Mouse (Mus musculus) brain, embryonic 14.5 days (tissue): ENCODE measurements around the gene Usp22. TPM values are rescaled to one million over a fixed set of nuclear protein-coding genes. Genes with fewer than 3 reads are reported as not detected.
"Not testable (repeated sequence)": the region's sequence is repeated elsewhere in the genome, so short reads cannot be mapped to it uniquely, and the experiment has no call there.

ENCODE experiments used
- DNase-seq: peaks from one replicate; pipeline ENCODE4 v3.0.0-alpha.2; 2011; ENCODE audit warnings: low read depth
- CTCF ChIP-seq: fragments of 200-500 bp; IDR thresholded peaks from 2 replicates; pipeline ENCODE4 v1.5.1; 2012; ENCODE audit warnings: inconsistent platforms, mild to moderate bottlenecking, moderate library complexity, borderline replicate concordance; ENCODE audit not compliant: insufficient read depth, insufficient read length; ENCODE audit errors: extremely low read depth
- POLR2A ChIP-seq: fragments of 200-500 bp; IDR thresholded peaks from 2 replicates; pipeline ENCODE4 v1.6.1; 2012; ENCODE audit warnings: mild to moderate bottlenecking, inconsistent platforms, borderline replicate concordance; ENCODE audit not compliant: poor library complexity, insufficient read depth, insufficient read length, severe bottlenecking; ENCODE audit errors: extremely low read depth
- polyA plus RNA-seq: library from polyadenylated mRNA; depleted of rRNA; stranded (reverse); fragments of >200 nt; gene quantifications from 2 replicates; pipeline ENCODE4 v1.2.3, GENCODE M21; 2012

The Usp22 gene
- polyA plus RNA-seq, 1 experiment: 370 TPM

- TF ChIP-seq POLR2A (no peak), CTCF (peak; percentile 57; the same call in 1 of the 2 replicates)
- DNase-seq: peak; percentile 51
Observed at GRCm38 (mm10) chr11:61147300-61147683, 27.6 kb downstream of the Usp22 start.

- TF ChIP-seq POLR2A (no peak), CTCF (peak; percentile 46; the same call in 1 of the 2 replicates)
- peak; percentile 57 for DNase-seq
Observed at GRCm38 (mm10) chr11:61146645-61147299, 28.1 kb downstream of the Usp22 start.

GRCm38 (mm10) chr11:61145551-61145950, 29.3 kb downstream of the Usp22 start:
- no peak for DNase-seq
- TF ChIP-seq POLR2A (no peak), CTCF (no peak)

- no peak for TF ChIP-seq POLR2A
- peak; percentile 17; the same call in 1 of the 2 replicates for TF ChIP-seq CTCF
- no peak for DNase-seq
Observed at GRCm38 (mm10) chr11:61143564-61144469, 31.0 kb downstream of the Usp22 start.

GRCm38 (mm10) chr11:61142941-61143530, 31.8 kb downstream of the Usp22 start:
- TF ChIP-seq POLR2A: no peak

GRCm38 (mm10) chr11:61142262-61142661, 32.6 kb downstream of the Usp22 start:
- no peak for TF ChIP-seq POLR2A
- no peak for TF ChIP-seq CTCF
- no peak for DNase-seq

More at GRCm38 (mm10) chr11:61142941-61143530, 31.8 kb downstream of the Usp22 start:
- no peak for DNase-seq

- DNase-seq: no peak
- TF ChIP-seq CTCF: no peak
- TF ChIP-seq POLR2A: no peak
Observed at GRCm38 (mm10) chr11:61141693-61142092, 33.2 kb downstream of the Usp22 start.

GRCm38 (mm10) chr11:61132943-61133342, 41.9 kb downstream of the Usp22 start:
- TF ChIP-seq POLR2A (no peak), CTCF (no peak)
- no peak for DNase-seq

- not testable (repeated sequence) for DNase-seq
Observed at GRCm38 (mm10) chr11:61130646-61131045, 44.2 kb downstream of the Usp22 start.

GRCm38 (mm10) chr11:61129305-61129704, 45.5 kb downstream of the Usp22 start:
- TF ChIP-seq POLR2A: no peak

GRCm38 (mm10) chr11:61127421-61128055, 47.3 kb downstream of the Usp22 start:
- no peak for DNase-seq
- no peak for TF ChIP-seq POLR2A
- no peak for TF ChIP-seq CTCF

More at GRCm38 (mm10) chr11:61129305-61129704, 45.5 kb downstream of the Usp22 start:
- no peak for DNase-seq

- TF ChIP-seq POLR2A: no peak
- no peak for TF ChIP-seq CTCF
Observed at GRCm38 (mm10) chr11:61126606-61127355, 48.1 kb downstream of the Usp22 start, which contains the start of gene Tnfrsf13b. Tnfrsf13b (plus strand) TSS chr11:61126755.

More at GRCm38 (mm10) chr11:61126606-61127355, 48.1 kb downstream of the Usp22 start, which contains the start of gene Tnfrsf13b:
- no peak for DNase-seq
